Mouse (Mus musculus) MEL (cell line): ENCODE measurements around the gene Slc39a11. TPM values are rescaled to one million over a fixed set of nuclear protein-coding genes. Genes with fewer than 3 reads are reported as not detected.

Experiments
- DNase-seq: peaks from one replicate; pipeline ENCODE4 v3.0.0; 2011; ENCODE audit warnings: low read depth, low spot score
- H3K27ac ChIP-seq: 2 replicates; pipeline ENCODE4 v1.5.1; 2012; ENCODE audit warnings: low read depth, mild to moderate bottlenecking, control low read depth, low read length, moderate library complexity; ENCODE audit not compliant: control insufficient read depth
- H3K27me3 ChIP-seq, 2 experiments: fragments of 150-350 bp in 1 of 2; sonication (generic) in 1 of 2; 2 replicates each; pipeline ENCODE4 v1.6.1; 2012; ENCODE audit warnings: low read length in 2 of 2, mild to moderate bottlenecking in 2 of 2, improper control_type of control experiment in 1 of 2, moderate library complexity in 1 of 2; ENCODE audit not compliant: insufficient read depth in 2 of 2, control insufficient read depth in 1 of 2
- H3K36me3 ChIP-seq, 2 experiments: 2 replicates each; pipeline ENCODE4 v1.6.1; 2012 to 2014; ENCODE audit warnings: low read length in 2 of 2, improper control_type of control experiment in 1 of 2, inconsistent platforms in 1 of 2, mild to moderate bottlenecking in 1 of 2; ENCODE audit not compliant: insufficient read depth in 2 of 2, control insufficient read depth in 1 of 2
- H3K4me1 ChIP-seq, 2 experiments: fragments of 150-350 bp in 1 of 2; sonication (generic) in 1 of 2; 2 replicates each; pipeline ENCODE4 v1.6.1; 2012; ENCODE audit warnings: low read length in 2 of 2, improper control_type of control experiment in 1 of 2, mild to moderate bottlenecking in 1 of 2; ENCODE audit not compliant: insufficient read depth in 2 of 2, control insufficient read depth in 1 of 2
- H3K4me3 ChIP-seq, 2 experiments: fragments of 150-350 bp in 1 of 2; sonication (generic) in 1 of 2; 2 replicates each; pipeline ENCODE4 v1.5.1; 2012; ENCODE audit warnings: low read depth in 2 of 2, low read length in 2 of 2, mild to moderate bottlenecking in 2 of 2, moderate library complexity in 2 of 2, control low read depth in 1 of 2, improper control_type of control experiment in 1 of 2; ENCODE audit not compliant: control insufficient read depth in 1 of 2, insufficient read depth in 1 of 2
- H3K79me2 ChIP-seq: 2 replicates; pipeline ENCODE4 v1.6.1; 2012; ENCODE audit warnings: mild to moderate bottlenecking, low read length, moderate library complexity; ENCODE audit not compliant: control insufficient read depth, poor library complexity, insufficient read depth
- H3K9ac ChIP-seq: 2 replicates; pipeline ENCODE4 v1.6.1; 2012; ENCODE audit warnings: low read depth, mild to moderate bottlenecking, control low read depth, low read length, moderate library complexity; ENCODE audit not compliant: control insufficient read depth, poor library complexity, severe bottlenecking
- H3K9me3 ChIP-seq: fragments of 150-350 bp; sonication (generic); replicated peaks from 2 replicates; pipeline ENCODE4 v1.6.1; 2012; ENCODE audit warnings: mild to moderate bottlenecking, low read length, improper control_type of control experiment, moderate library complexity; ENCODE audit not compliant: insufficient read depth
- ELF1 ChIP-seq: IDR thresholded peaks from 2 replicates; pipeline ENCODE4 v1.6.1; 2014; ENCODE audit warnings: low read depth, mild to moderate bottlenecking, inconsistent platforms, low read length, improper control_type of control experiment, moderate library complexity
- EP300 ChIP-seq, 2 experiments: IDR thresholded peaks; 2 replicates each; pipeline ENCODE4 v1.6.1; 2011; ENCODE audit warnings: improper control_type of control experiment in 2 of 2, low read length in 2 of 2, low read depth in 1 of 2, mild to moderate bottlenecking in 1 of 2
- GATA1 ChIP-seq: IDR thresholded peaks from 2 replicates; pipeline ENCODE4 v1.6.1; 2011; ENCODE audit warnings: low read depth, low read length, improper control_type of control experiment
- MAFK ChIP-seq: IDR thresholded peaks from 2 replicates; pipeline ENCODE4 v1.6.1; 2011; ENCODE audit warnings: low read depth, mild to moderate bottlenecking, low read length, improper control_type of control experiment, borderline replicate concordance
- MAX ChIP-seq: IDR thresholded peaks from 2 replicates; pipeline ENCODE4 v1.6.1; 2011; ENCODE audit warnings: low read length, improper control_type of control experiment
- MXI1 ChIP-seq: IDR thresholded peaks from 2 replicates; pipeline ENCODE4 v1.6.1; 2011; ENCODE audit warnings: mild to moderate bottlenecking, low read depth, low read length, improper control_type of control experiment
- MYB ChIP-seq: IDR thresholded peaks from 2 replicates; pipeline ENCODE4 v1.6.1; 2011; ENCODE audit warnings: mild to moderate bottlenecking, low read depth, low read length, improper control_type of control experiment
- POLR2AphosphoS5 ChIP-seq: IDR thresholded peaks from 2 replicates; pipeline ENCODE4 v1.6.1; 2012; ENCODE audit warnings: low read depth, borderline replicate concordance, mild to moderate bottlenecking, inconsistent platforms, low read length, moderate library complexity, mixed read lengths
- SMC3 ChIP-seq: IDR thresholded peaks from 2 replicates; pipeline ENCODE4 v1.6.1; 2011; ENCODE audit warnings: low read depth, low read length, improper control_type of control experiment
- TBP ChIP-seq: IDR thresholded peaks from 2 replicates; pipeline ENCODE4 v1.8.0; 2011; ENCODE audit warnings: low read depth, low read length, improper control_type of control experiment
- TCF12 ChIP-seq: IDR thresholded peaks from 2 replicates; pipeline ENCODE4 v1.6.1; 2014; ENCODE audit warnings: low read depth, mild to moderate bottlenecking, inconsistent platforms, low read length, improper control_type of control experiment, moderate library complexity
- USF1 ChIP-seq: IDR thresholded peaks from 2 replicates; pipeline ENCODE4 v1.6.1; 2014; ENCODE audit warnings: low read depth, mild to moderate bottlenecking, inconsistent platforms, low read length, improper control_type of control experiment, moderate library complexity
- ZC3H11A ChIP-seq: IDR thresholded peaks from 2 replicates; pipeline ENCODE4 v1.6.1; 2012; ENCODE audit warnings: low read depth, mild to moderate bottlenecking, inconsistent platforms, low read length, improper control_type of control experiment
- polyA plus RNA-seq, 2 experiments: library from polyadenylated mRNA; stranded (reverse) in 1 of 2; unstranded in 1 of 2; fragments of >175 nt in 1 of 2; fragments of >200 nt in 1 of 2; gene quantifications; 2 replicates each; pipeline versions ENCODE4 v1.2.1 to v1.2.4; 2012; ENCODE audit warnings: low replicate concordance in 2 of 2, low read depth in 1 of 2; ENCODE audit not compliant: insufficient read length in 2 of 2, insufficient read depth in 1 of 2, missing spikeins in 1 of 2
- total RNA-seq: library from RNA; depleted of rRNA; stranded (reverse); fragments of 300-350 nt; gene quantifications from 2 replicates; pipeline ENCODE4 v1.2.3, GENCODE M21; 2012

The Slc39a11 gene
- total and polyA plus RNA-seq, 3 experiments = 34.2 to 45.6 TPM; not detected in 1

- H3K27me3 ChIP-seq = no peaks in the 10 kb centered on the region
- no peak for TF ChIP-seq USF1
- TF ChIP-seq, all 39 proteins: peak for 0
- H3K4me3 ChIP-seq = no peak overlapping the region
- no peaks in the 10 kb centered on the region for H3K36me3 ChIP-seq
- no peaks in the 10 kb centered on the region for H3K79me2 ChIP-seq
- H3K27ac ChIP-seq = no peak overlapping the region
- no peak for DNase-seq
- no peaks in the 10 kb centered on the region for H3K4me1 ChIP-seq
- no peak overlapping the region for H3K9ac ChIP-seq
- H3K9me3 ChIP-seq = no peaks in the 10 kb centered on the region
These were observed 390.0 kb downstream of the Slc39a11 start for GRCm38 (mm10) chr11:113259712-113260382.

GRCm38 (mm10) chr11:113258016-113258415 lies 391.9 kb downstream of the Slc39a11 start:
- H3K9me3 ChIP-seq = no peaks in the 10 kb centered on the region
- no peak overlapping the region for H3K27ac ChIP-seq
- no peaks in the 10 kb centered on the region for H3K4me1 ChIP-seq
- no peaks in the 10 kb centered on the region for H3K27me3 ChIP-seq
- TF ChIP-seq MAFK = no peak
- H3K9ac ChIP-seq = no peak overlapping the region
- DNase-seq = no peak
- no peaks in the 10 kb centered on the region for H3K36me3 ChIP-seq
- no peak overlapping the region for H3K4me3 ChIP-seq
- no peaks in the 10 kb centered on the region for H3K79me2 ChIP-seq

DNA sequence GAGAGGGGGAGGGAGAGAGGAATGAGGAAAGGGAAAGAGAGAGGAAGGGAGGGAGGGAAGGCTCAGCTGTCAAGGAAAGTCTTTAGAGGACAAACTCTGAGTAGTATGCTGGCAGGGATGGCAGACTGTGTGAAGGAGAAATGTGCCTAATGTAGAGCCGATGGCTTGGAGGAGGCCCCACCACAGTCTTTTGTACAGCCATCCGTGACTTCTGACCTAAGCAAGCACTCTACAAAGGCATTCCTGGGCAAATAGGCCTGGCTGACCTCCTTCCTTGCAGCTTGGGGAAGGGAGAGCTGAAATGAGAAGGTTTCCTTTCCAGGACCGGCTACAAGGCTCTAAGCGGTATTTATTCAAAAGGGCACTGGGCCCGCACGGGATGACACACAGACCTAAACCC lies 395.2 kb downstream of the Slc39a11 start:
- H3K4me1 ChIP-seq = no peaks in the 10 kb centered on the region
- no peak overlapping the region for H3K9ac ChIP-seq
- no peak for DNase-seq
- no peak overlapping the region for H3K27ac ChIP-seq
- no peaks in the 10 kb centered on the region for H3K9me3 ChIP-seq
- no peaks in the 10 kb centered on the region for H3K36me3 ChIP-seq
- H3K27me3 ChIP-seq = no peaks in the 10 kb centered on the region
- H3K79me2 ChIP-seq = no peaks in the 10 kb centered on the region
- TF ChIP-seq MYB = no peak
- TF ChIP-seq SMC3 = no peak
- no peak for TF ChIP-seq MXI1
- no peak for TF ChIP-seq EP300 (IDR thresholded peaks at IDR 0.05; ENCODE audit: low read depth in 1 of 2, low read length in 2 of 2)
- TF ChIP-seq TBP = no peak
- TF ChIP-seq GATA1 = no peak
- TF ChIP-seq MAX = no peak
- TF ChIP-seq ELF1 = no peak
- TF ChIP-seq POLR2AphosphoS5 = no peak
- TF ChIP-seq ZC3H11A = no peak
- TF ChIP-seq TCF12 = no peak
- TF ChIP-seq, all 39 proteins: peak for 0
- H3K4me3 ChIP-seq = no peak overlapping the region
